Mouse (Mus musculus) ovary, postnatal 36 days (tissue): ENCODE measurements around the gene Insr.
"Not testable (repeated sequence)": the region's sequence is repeated elsewhere in the genome, so short reads cannot be mapped to it uniquely, and the experiment has no call there.

ENCODE experiments used
- DNase-seq: peaks from one replicate; pipeline ENCODE4 v3.0.0; 2022; ENCODE audit warnings: low spot score, mixed read lengths

Gene Insr

GRCm38 (mm10) chr8:3232601-3233000 lies 46.8 kb downstream of the Insr start:
- DNase-seq, result no peak

DNA sequence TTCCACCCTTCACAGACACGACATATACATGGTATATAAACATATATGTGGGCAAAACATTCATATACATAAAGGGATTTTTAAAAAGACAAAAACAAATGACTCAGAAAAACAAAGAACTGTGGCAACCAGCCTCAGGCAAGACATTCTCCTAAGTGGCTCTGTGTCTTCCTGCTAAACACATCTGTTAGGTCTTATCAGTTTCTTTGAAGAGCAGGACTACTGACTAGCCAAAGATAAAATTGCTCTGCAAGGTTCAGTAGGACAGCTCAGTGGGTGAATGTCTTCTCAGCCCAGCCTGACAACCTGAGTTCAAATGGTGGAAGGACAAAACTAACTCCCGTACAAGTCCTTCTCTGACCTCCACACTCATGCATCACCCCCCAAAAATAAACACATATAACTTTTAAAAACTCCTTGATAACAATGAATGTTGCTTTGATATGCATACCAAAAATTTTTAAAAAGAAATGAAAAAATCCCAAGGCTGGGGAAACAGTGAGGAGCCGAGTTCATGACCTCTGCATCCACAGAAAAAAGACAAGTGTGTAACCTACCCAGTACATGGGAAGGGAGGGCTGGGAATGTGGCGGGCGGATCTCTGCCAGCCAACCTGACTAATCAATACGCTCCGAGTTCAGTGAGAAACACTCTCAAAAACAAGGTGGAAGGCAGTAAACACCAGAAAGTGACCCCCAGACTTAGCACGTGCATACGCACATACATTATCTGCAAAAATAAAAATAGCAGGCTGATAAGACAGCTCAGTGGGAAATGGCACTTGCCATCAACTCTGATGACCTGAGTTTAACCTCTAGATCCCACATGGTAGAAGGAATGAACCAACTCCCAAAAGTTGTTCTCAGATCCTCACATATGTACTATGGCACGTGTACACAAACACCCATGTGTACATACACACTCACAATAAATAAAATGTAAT lies 49.0 kb downstream of the Insr start:
- no peak for DNase-seq

DNA sequence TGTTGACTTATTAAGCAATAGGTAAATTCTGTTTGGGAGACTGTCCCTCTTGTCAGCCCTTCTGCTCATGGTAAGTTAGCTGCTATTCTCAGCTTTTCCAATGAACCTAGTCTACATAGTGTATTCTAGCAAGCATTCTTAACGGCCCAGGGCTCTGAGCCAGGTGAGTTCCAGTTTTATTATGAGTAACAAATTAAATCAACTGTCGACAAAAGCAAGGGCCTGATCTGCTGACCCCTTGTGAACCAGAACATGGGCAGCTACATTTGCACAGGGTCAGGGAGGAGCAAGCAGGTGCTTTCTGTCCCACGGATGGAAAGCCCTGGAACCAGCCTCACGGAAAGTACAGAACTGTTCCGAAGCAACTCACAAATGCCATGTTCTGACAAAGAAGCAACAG lies 52.0 kb downstream of the Insr start:
- no peak for DNase-seq

GRCm38 (mm10) chr8:3225731-3226130 lies 53.7 kb downstream of the Insr start:
- DNase-seq, result no peak

DNA sequence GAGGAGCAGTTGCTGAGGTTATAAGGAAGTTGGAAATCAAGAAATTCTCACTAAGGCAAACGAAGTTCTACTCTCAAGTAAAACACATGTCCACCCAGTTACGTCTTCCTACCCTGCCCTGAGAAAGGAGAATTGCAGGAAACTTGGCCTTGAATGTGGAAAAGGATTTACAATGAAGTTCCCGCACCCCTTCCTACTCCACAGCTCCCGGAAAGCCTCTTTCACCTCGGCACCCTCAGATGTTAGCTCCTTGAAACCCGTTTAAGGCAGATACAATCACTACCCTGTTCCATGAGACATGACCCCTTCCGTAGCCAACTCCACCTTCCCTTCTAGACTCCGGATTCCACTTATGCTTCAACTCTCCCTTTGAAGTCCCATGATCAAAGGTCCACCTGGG lies 54.2 kb downstream of the Insr start:
- no peak for DNase-seq

GRCm38 (mm10) chr8:3222636-3222965 lies 56.8 kb downstream of the Insr start:
- DNase-seq, result no peak

DNA sequence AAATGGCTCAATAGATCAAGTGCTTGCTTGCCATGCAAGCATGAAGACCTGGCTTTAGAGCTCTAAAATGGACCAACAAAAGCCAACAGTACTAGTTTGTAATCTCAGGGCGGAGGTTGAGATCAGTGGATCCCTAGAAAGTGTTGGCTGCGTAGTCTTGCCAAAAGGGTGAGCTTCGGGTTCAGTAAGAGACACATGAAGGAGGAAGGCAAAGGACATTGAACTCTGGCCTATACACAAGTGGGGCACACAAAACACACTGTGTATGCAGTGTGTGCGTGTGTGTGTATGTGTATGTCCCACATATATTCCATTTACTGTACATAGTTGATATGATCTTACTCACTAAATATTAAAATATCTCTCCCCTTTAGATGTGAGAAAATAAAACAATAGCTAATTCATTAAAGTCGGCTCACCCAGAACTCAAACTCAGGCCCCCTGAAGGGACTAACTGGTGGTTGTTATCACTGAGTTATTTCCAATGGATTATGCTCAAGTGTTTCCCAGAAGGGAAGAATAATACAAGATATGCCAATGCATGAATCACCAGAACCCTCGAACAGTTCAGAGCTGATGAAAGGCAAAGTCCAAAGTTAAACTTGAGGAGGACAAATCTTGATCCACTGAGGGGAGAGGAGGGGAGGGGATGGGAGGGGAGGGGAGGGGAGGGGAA lies 57.3 kb downstream of the Insr start:
- DNase-seq, result no peak

DNA sequence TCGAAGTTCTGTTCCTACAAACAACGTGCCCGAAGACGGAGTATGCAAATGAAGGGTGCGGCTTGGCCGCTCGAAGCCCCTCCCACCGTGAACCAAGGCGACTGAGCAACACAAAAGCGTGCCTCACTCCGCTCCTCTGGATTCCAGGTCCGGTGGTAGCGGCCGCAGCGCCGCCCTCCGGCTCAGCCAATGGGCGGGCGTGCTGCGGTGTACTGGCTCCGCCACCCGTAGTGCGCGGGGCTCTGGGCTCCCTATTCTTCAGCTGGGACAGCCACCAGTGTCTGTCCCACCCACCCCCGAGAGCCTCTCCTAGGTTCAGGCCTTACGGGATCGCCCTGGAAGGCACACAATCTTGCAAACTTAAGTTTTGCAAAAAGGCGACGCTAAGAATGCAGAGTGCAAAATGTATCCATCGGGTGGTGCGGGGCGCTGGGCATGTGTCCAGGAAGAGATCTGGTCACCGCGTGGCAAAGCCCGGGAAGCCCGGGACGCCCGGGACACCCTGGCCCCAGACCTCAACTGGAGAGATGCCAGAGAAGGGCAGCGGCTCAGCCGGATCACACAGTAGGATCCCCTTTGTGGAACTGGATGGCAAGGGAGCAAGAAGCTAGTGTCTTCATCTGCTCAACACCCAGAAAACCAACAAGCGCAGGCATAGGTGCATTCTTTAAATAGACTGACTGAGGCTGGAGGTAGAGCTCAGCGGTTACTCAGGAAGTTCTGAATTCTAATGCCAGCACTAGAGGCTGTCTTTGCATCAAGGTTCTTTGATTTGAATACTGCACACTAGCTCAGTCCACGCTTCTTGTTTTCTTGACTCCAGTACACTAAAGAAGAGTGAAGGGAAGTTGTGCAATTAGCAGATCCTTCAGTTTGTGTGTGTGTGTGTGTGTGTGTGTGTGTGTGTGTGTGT lies 58.1 kb downstream of the Insr start:
- peak; percentile 90 for DNase-seq

DNA sequence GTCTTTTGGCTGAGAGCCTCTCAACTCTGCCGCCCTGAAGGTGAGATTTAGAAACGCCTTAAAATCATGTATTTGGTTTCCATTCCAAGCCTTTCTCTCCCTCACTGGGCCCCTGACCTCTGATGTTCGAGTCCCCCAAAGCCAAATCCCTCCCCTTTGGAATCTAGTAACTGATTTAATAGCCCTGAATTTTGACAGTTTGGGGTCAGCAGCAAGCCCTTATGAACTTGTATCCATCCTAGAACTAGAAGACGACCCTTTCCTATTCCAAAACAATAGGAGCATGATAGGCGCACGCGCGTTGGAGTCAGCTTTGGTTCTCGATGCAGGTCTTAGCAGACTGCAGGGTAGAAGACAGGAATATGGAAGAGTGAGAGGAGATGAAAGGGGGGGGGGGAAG lies 58.9 kb downstream of the Insr start:
- no peak for DNase-seq

DNA sequence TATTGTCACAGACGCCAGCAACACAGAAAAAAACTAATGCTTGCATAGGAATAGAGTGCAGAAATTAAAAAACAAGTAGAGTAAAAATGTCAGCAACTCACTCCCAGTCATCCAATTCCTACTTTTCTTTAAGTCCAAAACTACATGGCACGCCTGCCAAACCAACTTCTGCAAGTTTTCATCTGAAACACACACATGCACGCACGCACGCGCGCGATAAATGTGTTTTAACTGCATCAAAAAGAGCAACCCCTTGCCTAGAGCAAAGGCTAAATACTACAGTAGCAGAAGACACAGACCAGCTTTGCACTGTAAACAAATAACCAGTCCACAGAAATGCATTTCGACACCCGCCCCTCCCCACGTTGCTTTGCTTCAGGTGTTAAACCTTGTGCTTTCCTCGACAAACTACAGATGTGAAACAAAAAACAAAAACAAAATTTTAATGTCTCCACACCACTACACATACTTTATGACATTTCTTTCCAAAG lies 59.5 kb downstream of the Insr start:
- DNase-seq, result no peak

DNA sequence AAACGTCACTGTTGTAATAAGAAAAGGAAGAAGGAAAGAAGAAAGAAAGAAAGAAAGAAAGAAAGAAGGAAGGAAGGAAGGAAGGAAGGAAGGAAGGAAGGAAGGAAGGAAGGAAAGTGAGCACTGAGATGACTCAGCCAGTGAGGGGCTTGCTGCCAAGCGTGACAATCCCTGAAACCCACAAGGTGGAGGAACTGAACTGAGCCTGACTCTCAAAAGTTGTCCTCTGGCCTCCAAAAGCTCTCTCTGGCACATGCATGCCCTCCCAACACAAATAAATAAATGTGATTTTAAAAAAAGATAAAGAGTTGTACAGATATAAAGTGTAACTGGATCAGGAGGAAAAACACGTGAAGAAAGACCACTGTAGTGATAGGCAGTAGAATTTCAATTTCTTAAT lies 60.2 kb downstream of the Insr start:
- no peak for DNase-seq

DNA sequence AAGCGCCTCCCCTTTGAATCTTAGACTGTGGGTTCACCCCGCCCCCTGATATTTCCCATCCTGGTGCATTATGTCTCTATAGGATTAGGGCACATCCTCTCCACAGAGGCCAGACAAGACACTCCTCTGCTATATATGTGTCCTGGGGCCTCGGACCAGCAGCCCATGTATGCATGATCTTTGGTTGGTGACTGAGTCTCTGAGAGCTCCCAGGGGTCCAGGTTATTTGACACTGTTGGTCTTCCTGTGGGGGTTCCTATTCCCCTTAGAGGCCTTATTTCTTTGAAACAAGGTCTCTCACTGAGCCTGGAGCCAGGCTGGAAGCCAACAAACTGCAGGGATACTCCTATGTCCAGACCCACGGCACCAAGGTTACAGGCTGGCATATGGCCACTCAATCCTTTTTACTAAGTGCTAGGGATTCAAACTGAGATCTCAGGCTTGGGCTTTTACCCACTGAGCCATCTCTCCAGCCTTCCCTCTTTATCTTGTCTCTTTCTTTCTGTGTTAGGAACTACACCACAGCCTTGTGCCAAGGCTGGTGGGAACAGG lies 62.8 kb downstream of the Insr start:
- peak; percentile 34 for DNase-seq

DNA sequence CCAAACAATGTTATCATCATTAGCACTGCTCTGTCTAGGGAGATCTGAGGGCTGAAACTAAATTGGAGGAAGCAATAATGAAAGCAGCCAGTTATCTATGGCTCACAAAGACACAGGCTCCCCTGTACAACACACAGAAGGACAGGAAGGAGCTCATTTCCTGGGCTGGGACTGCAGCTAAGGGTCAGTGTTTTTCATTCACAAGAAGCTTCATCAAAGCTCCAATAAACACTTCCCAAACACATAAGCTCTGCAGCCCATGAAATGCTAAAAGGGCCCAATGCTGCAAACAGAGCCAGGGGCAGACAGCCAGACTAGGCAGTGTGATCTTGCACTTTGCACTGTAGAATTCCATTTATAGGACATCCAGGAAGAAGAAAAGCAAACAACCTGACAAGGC lies 63.9 kb downstream of the Insr start:
- DNase-seq, result no peak

GRCm38 (mm10) chr8:3214601-3215000 lies 64.8 kb downstream of the Insr start:
- no peak for DNase-seq

- peak; percentile 41 for DNase-seq
Measured at GRCm38 (mm10) chr8:3211456-3211855, 68.0 kb downstream of the Insr start.

DNA sequence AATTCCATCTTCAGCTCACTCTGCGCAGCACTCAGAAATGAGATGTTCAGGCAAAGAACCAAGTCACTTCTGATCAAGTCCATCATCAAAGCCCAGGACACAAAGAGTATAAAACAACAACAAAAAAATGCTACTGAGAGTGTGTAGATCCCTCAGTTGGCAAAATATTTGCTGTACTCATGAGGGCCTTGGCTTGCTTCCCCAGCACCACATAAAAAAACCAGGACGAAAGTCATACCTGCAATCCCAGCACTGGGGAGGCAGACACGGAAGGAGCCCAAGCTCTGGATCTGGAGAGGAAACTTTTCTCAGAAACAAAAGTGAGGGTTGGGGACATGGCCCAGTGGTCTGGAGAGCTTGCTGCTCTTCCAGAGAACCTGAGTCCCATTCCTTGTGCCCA lies 69.5 kb downstream of the Insr start:
- DNase-seq, result no peak

- DNase-seq, result peak; percentile 38
Measured at GRCm38 (mm10) chr8:3209268-3209667, 70.1 kb downstream of the Insr start.

DNA sequence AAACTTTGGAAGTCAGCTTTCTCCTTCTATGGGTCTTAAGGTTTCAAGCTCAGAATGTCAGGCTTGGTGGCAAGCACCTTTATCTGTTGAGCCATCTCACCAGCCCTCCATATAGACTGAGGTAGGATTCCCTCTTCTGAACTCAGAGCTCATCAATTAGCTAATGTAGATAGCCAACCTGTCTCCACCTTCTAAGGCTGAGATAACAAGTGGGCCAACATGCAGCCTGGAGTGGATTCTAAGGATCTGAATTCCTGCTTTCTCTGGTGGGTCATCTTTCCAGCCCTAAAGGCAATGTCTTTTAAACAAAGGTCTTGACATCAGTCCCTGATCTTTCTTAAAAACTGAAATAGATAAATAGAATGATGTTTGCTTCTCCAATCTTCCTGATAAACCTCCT lies 70.7 kb downstream of the Insr start:
- DNase-seq, result no peak

DNA sequence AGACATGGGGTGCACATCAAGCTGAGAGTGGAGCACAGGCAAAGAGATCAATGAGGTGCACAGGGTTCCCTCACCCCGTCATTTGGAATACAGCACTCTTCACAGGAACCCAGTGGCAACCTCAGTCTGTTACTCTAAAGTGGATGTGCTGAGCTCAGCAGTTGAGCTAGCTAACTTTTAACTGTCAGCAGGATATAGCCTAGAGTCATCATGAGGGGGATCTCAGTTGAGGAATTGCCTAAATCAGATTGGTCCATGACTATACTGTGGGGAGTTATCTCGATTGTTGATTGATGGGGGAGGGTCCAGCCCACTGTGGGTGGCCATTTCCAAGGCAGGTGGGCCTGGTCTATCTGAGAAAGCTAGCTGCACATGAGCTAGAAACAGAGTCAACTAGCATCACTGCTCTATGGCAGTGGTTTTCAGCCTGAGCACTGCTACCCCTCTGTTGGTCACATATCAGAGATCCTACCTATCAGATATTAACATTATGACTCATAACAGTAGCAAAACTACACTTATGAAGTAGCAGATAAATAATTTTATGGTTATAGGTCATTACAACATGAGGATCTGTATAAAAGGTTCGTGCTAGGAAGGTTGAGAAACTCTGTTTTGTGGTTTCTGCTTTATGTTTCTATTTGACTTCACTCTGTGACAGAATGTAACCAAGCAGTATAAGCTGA lies 74.5 kb downstream of the Insr start:
- DNase-seq, result no peak

DNA sequence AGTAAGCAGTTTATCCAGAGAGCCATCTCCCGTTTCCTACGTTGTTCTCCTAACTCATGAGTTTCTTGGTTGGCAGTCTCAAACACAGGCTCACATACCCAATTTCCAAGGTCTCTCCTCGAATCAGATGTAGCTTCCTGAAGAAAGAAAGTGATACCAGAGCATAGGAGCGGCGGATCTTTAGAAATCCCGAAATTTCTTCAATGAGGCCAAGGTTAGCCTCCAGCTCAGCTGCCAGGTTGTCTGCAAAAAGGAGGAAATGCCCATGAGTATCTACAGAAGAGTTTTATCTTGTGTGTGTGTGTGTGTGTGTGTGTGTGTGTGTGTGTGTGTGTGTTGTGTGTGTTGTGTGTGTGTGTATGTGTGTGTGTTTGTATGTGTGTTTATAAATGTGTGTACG lies 76.6 kb downstream of the Insr start:
- no peak for DNase-seq

DNA sequence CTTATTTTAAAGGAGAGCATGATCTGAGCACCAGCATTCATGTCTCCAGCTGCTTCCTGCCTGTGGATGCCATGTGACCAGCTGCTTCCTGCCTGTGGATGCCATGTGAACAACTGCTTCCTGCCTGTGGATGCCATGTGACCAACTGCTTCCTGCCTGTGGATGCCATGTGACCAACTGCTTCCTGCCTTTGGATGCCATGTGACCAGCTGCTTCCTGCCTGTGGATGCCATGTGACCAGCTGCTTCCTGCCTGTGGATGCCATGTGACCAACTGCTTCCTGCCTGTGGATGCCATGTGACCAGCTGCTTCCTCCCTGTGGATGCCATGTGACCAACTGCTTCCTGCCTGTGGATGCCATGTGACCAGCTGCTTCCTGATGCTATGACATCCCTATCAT lies 85.1 kb downstream of the Insr start:
- DNase-seq, result not testable (repeated sequence)
